Mouse (Mus musculus): ENCODE data around the gene Garnl3.

DNA sequence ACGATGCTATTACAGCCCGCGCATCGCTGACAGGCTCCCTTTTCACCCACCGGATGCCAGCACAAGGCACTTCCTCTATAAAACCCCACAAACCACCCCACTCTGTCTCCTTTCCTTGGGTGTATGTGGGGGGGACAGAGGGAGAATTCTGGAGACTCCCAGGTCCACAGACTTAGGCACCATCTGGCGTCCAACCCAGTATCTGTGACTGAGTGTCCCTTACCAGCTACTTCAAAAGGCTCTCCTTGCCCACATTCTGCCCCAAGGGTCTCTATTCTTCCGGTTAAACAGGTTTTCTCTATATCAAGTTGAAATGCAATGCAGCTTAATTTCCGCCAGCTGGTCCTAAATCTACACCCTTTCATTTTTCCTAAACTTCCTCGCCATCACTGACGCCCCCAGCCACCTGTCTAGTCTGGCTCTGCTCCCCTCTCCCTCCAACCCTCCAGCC is 36.2 kb downstream of the Garnl3 start:
- TF ChIP-seq ZC3H11A (IDR thresholded peaks at IDR 0.05; ENCODE audit: borderline replicate concordance, low read depth, low read length) = no peak
- no peak for TF ChIP-seq MAFK (IDR thresholded peaks at IDR 0.05; ENCODE audit: insufficient read depth, low read depth, low read length)
- no peak for TF ChIP-seq HCFC1 (IDR thresholded peaks at IDR 0.05; ENCODE audit: borderline replicate concordance, insufficient read depth, low read length)
- no peak for TF ChIP-seq CHD2 (IDR thresholded peaks at IDR 0.05; ENCODE audit: low read depth, low read length)
- no peak for TF ChIP-seq ZNF384 (IDR thresholded peaks at IDR 0.05; ENCODE audit: low read depth, low read length)

Measured in ES-E14 (cell line).